Mouse (Mus musculus) erythroblast, embryonic 14.5 days (primary cell): ENCODE measurements around the gene Apod. TPM values are rescaled to one million over a fixed set of nuclear protein-coding genes. Genes with fewer than 3 reads are reported as not detected.

ENCODE experiments used
- H3K27me3 ChIP-seq: 2 replicates; pipeline ENCODE4 v1.6.1; 2012; ENCODE audit warnings: inconsistent platforms; ENCODE audit not compliant: control insufficient read depth
- H3K36me3 ChIP-seq: 2 replicates; pipeline ENCODE4 v1.6.1; 2012; ENCODE audit warnings: mild to moderate bottlenecking, inconsistent platforms; ENCODE audit not compliant: control insufficient read depth
- H3K4me1 ChIP-seq: 2 replicates; pipeline ENCODE4 v1.6.1; 2012; ENCODE audit warnings: inconsistent platforms; ENCODE audit not compliant: control insufficient read depth
- H3K4me3 ChIP-seq: replicated peaks from 2 replicates; pipeline ENCODE3; 2012; ENCODE audit warnings: moderate library complexity, mild to moderate bottlenecking, inconsistent platforms
- H3K9me3 ChIP-seq: 2 replicates; pipeline ENCODE4 v1.6.1; 2012; ENCODE audit warnings: low read length, inconsistent platforms, mixed read lengths; ENCODE audit not compliant: control insufficient read depth
- GATA1 ChIP-seq: IDR thresholded peaks from 2 replicates; pipeline ENCODE4 v1.6.1; 2012; ENCODE audit warnings: low read length, inconsistent platforms, mixed read lengths
- TAL1 ChIP-seq: IDR thresholded peaks from 3 replicates; pipeline ENCODE4 v1.6.1; 2012; ENCODE audit warnings: low read length, inconsistent platforms, mixed read lengths
- polyA plus RNA-seq: library from polyadenylated mRNA; stranded (reverse); fragments of >175 nt; gene quantifications from 2 replicates; pipeline ENCODE4 v1.2.3, GENCODE M21; 2012

Gene Apod
- polyA plus RNA-seq, 1 experiment = not detected

DNA sequence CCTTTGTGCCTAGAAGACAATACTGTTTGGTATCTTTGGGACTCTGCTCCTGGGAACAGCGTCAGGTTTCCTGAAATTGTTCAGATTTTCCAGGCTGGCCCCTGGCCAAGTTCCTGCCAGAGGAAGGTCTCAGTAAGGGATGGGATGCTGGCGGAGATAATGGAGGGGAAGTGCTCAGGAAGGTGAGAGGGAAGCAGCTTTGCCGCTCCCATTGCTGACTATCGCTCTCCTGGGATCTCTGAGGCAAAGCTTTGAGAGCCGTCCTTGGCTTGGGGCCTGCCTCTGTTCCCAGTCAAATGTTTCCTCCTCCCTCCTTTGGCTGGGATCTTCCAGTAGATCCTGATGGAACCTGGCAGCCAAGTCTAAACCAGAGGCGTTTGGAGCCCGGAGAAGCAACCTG, 38.1 kb downstream of the Apod start:
- Histone ChIP-seq H3K9me3 (no peaks in the 10 kb centered on the region), H3K4me3 (no peak overlapping the region), H3K36me3 (peaks cover 11% of the 10 kb centered on the region), H3K4me1 (peaks cover 34% of the 10 kb centered on the region), H3K27me3 (peaks cover 17% of the 10 kb centered on the region)
- no peak for TF ChIP-seq TAL1
- no peak for TF ChIP-seq GATA1

- TF ChIP-seq TAL1 = no peak
- TF ChIP-seq GATA1 = no peak
- Histone ChIP-seq H3K4me1 (peaks cover 43% of the 10 kb centered on the region), H3K27me3 (peaks cover 17% of the 10 kb centered on the region), H3K4me3 (peak within 1 kb of the TSS; percentile 86), H3K9me3 (no peaks in the 10 kb centered on the region), H3K36me3 (peaks cover 19% of the 10 kb centered on the region)
Observed at GRCm38 (mm10) chr16:31274674-31275460, 39.7 kb downstream of the Apod start, which contains the start of gene Ppp1r2. Ppp1r2 (minus strand) TSS chr16:31275277.

- Histone ChIP-seq H3K4me3 (peak overlapping the region; percentile 86), H3K9me3 (no peaks in the 10 kb centered on the region), H3K36me3 (peaks cover 23% of the 10 kb centered on the region), H3K27me3 (peaks cover 17% of the 10 kb centered on the region), H3K4me1 (peaks cover 43% of the 10 kb centered on the region)
- TF ChIP-seq TAL1 = no peak
- TF ChIP-seq GATA1 = no peak
Observed at GRCm38 (mm10) chr16:31274084-31274483, 40.5 kb downstream of the Apod start.

DNA sequence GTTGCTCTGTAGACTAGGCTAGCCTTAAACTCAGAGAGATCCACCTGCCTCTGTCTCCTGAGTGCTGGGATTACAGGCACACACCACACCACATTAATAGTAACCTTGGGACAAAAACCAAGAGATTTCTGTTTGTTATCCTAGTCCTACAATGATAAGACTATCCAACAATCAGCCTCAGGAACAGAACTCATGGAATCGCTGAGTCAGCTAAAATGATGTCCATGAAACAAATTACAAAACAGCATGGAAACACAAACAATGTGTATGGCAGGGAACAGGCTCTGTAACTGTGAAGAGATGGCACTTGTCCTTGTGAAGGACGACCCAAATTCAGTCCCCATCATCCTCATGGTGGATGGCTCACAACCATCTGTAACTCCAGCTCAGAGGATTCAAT, 47.9 kb downstream of the Apod start:
- Histone ChIP-seq H3K36me3 (peaks cover 41% of the 10 kb centered on the region), H3K9me3 (no peaks in the 10 kb centered on the region), H3K4me3 (no peak overlapping the region), H3K27me3 (no peaks in the 10 kb centered on the region), H3K4me1 (peaks cover 10% of the 10 kb centered on the region)
- TF ChIP-seq TAL1 (no peak), GATA1 (no peak)

DNA sequence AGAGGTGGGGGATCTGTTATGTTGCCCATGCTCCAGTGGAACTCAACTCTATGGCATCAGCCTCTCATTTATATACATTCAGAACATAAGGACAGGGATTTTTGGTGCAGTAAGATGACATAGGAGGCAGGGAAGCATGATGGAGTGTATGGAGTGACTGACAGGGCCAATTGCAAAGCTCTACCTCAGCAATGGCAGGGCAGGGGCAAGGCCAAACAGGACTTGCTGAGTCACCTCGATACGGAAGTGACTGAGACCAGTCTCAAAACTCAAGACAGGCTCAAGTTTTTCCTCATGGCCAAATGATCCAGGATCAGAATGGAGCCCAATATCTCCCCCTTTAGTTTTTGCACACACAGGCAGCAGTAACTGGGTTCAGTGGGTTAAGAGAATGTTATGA, 58.5 kb downstream of the Apod start:
- Histone ChIP-seq H3K4me3 (no peak overlapping the region), H3K4me1 (peaks cover 8% of the 10 kb centered on the region), H3K36me3 (peaks cover 78% of the 10 kb centered on the region), H3K9me3 (no peaks in the 10 kb centered on the region), H3K27me3 (no peaks in the 10 kb centered on the region)
- no peak for TF ChIP-seq TAL1
- TF ChIP-seq GATA1 = no peak

DNA sequence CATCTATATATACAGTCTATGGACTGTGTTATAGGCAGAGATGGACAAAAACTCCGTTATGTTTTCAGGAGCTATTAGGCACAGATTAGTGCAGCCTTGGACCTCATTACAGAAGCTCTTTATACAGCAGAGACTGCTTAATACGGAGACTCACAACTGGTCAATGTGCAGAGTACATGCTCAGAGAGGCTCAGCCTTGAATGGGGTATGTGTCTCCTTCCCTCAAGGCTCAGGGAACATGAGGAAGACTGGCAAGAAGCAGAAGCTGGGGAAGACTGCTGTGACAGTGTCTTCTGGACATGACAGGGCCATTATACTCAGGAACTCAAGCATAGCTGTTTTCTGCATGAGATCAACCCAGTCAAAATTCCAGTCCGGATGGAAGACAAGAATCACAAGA, 58.9 kb downstream of the Apod start:
- TF ChIP-seq TAL1 (no peak), GATA1 (no peak)
- no peaks in the 10 kb centered on the region for H3K9me3 ChIP-seq
- H3K27me3 ChIP-seq = no peaks in the 10 kb centered on the region
- H3K36me3 ChIP-seq = peaks cover 73% of the 10 kb centered on the region
- H3K4me1 ChIP-seq = peaks cover 11% of the 10 kb centered on the region
- H3K4me3 ChIP-seq = no peak overlapping the region

DNA sequence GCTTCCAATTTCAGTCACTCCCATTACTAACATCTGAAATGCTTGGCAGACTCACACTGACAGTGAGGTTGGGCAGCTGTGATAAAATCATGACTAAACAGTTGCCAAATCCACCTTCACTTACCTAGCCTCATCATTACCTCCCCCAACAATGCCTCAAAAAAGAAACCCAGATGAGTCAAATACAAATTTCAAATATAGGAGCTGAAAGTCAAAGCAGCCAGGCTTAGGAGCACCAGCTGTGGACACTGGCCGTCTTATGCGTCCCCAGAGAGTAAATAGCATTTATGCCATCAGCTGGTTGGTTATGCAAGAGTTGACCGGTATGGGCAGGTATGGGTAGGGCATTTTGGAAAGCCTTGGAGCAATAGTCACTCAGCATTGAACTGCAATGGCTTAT, 65.2 kb downstream of the Apod start:
- Histone ChIP-seq H3K4me1 (peaks cover 11% of the 10 kb centered on the region), H3K4me3 (no peak overlapping the region), H3K9me3 (no peaks in the 10 kb centered on the region), H3K36me3 (peaks cover 13% of the 10 kb centered on the region), H3K27me3 (no peaks in the 10 kb centered on the region)
- no peak for TF ChIP-seq GATA1
- no peak for TF ChIP-seq TAL1

DNA sequence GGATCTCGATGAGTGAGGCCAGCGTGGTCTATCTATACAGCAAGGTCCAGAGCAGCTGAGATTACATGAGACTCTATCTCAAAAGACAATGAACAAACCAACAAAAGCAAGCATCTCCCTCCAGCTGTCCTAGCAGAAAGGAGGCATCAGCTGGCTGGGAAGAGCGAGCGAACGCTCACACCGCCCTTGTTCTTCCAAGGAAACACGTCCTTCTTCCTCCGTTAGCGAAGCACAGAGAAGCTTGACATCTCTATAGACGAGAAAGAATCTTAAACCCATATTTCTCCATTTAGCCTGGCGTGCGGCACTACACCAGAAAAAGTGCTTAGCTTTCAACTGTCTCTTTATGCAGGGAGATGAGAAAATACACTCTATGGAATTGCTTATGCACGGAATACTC, 65.9 kb downstream of the Apod start:
- peaks cover 11% of the 10 kb centered on the region for H3K4me1 ChIP-seq
- H3K4me3 ChIP-seq = no peak overlapping the region
- H3K36me3 ChIP-seq = peaks cover 12% of the 10 kb centered on the region
- TF ChIP-seq TAL1 (no peak), GATA1 (no peak)
- no peaks in the 10 kb centered on the region for H3K27me3 ChIP-seq
- H3K9me3 ChIP-seq = no peaks in the 10 kb centered on the region

GRCm38 (mm10) chr16:31247442-31247841, 67.2 kb downstream of the Apod start:
- H3K9me3 ChIP-seq = no peaks in the 10 kb centered on the region
- no peak overlapping the region for H3K4me3 ChIP-seq
- no peaks in the 10 kb centered on the region for H3K27me3 ChIP-seq
- H3K36me3 ChIP-seq = peaks cover 6% of the 10 kb centered on the region
- TF ChIP-seq TAL1 (no peak), GATA1 (no peak)
- peaks cover 11% of the 10 kb centered on the region for H3K4me1 ChIP-seq

Other genes starting within 250 kb of the Apod start
- gene Xxylt1, start 233.4 kb downstream of the Apod start, polyA plus RNA-seq = 0.01 and 0.04 TPM in 2 replicates
- gene Acap2, start 113.6 kb downstream of the Apod start, polyA plus RNA-seq = 0.11 and 0.18 TPM in 2 replicates
- gene Ppp1r2, start 39.5 kb downstream of the Apod start, polyA plus RNA-seq = 8.2 and 9.7 TPM in 2 replicates
- 0.19 and 0.70 TPM in 2 replicates for gene Bdh1, start 107.5 kb upstream of the Apod start, polyA plus RNA-seq